Mouse (Mus musculus) midbrain, postnatal 0 days (tissue): ENCODE data around the gene Olfr923. TPM values are rescaled to one million over a fixed set of nuclear protein-coding genes. Genes with fewer than 3 reads are reported as not detected.
"Not testable (repeated sequence)": the region's sequence is repeated elsewhere in the genome, so short reads cannot be mapped to it uniquely, and the experiment has no call there.

ENCODE experiments used
- ATAC-seq: fragments of 200-750 bp; cut with Nextera tagmentation; 2 replicates; pipeline ENCODE4 v1.8.0; 2017; ENCODE audit warnings: moderate number of reproducible peaks, mild to moderate bottlenecking, moderate TSS enrichment, moderate library complexity; ENCODE audit not compliant: low FRiP score
- DNase-seq: peaks from one replicate; pipeline ENCODE4 v3.0.0-alpha.2; 2015; ENCODE audit warnings: low spot score
- H3K27ac ChIP-seq: fragments of 300-500 bp; sonication (generic); 2 replicates; pipeline ENCODE4 v1.5.1; 2014; ENCODE audit warnings: low read depth, mild to moderate bottlenecking, low read length, mixed read lengths
- H3K27me3 ChIP-seq: fragments of 300-500 bp; sonication (generic); 2 replicates; pipeline ENCODE4 v1.6.1; 2014; ENCODE audit warnings: low read length, control low read depth, mixed read lengths; ENCODE audit not compliant: insufficient read depth
- H3K36me3 ChIP-seq: fragments of 300-500 bp; sonication (generic); 2 replicates; pipeline ENCODE4 v1.6.1; 2014; ENCODE audit warnings: low read length, control low read depth, mixed read lengths; ENCODE audit not compliant: insufficient read depth
- H3K4me1 ChIP-seq: fragments of 300-500 bp; sonication (generic); 2 replicates; pipeline ENCODE4 v1.6.1; 2014; ENCODE audit warnings: mild to moderate bottlenecking, control low read depth, antibody characterized with exemption, low read length, mixed read lengths; ENCODE audit not compliant: insufficient read depth
- H3K4me2 ChIP-seq: fragments of 300-500 bp; sonication (generic); 2 replicates; pipeline ENCODE4 v1.6.1; 2014; ENCODE audit warnings: low read depth, mild to moderate bottlenecking, low read length, mixed read lengths; ENCODE audit not compliant: poor library complexity, severe bottlenecking
- H3K4me3 ChIP-seq: fragments of 300-500 bp; sonication (generic); 2 replicates; pipeline ENCODE4 v1.5.1; 2014; ENCODE audit warnings: low read depth, mild to moderate bottlenecking, low read length, moderate library complexity
- H3K9ac ChIP-seq: fragments of 300-500 bp; sonication (generic); replicated peaks from 2 replicates; pipeline ENCODE4 v1.6.1; 2014; ENCODE audit warnings: mild to moderate bottlenecking, low read length, moderate library complexity, mixed read lengths; ENCODE audit not compliant: poor library complexity, severe bottlenecking
- H3K9me3 ChIP-seq: fragments of 300-500 bp; sonication (generic); 2 replicates; pipeline ENCODE4 v1.6.1; 2016; ENCODE audit warnings: low read length, control low read depth
- CTCF ChIP-seq: IDR thresholded peaks from 2 replicates; pipeline ENCODE4 v1.5.1; 2016; ENCODE audit warnings: antibody characterized with exemption, mild to moderate bottlenecking
- WGBS: fragments of 180-500 bp; shearing (Covaris S2); extraction: QIAGEN DNeasy Blood & Tissue Kit; methylation state at CpG from one replicate; pipeline ENCODE4 v1.1.7; 2014; 5-methylcytosine and 5-hydroxymethylcytosine counted together
- polyA plus RNA-seq: library from polyadenylated mRNA; unstranded; fragments of >200 nt; fragmentation: Nextera tagmentation; extraction: Ambion mirVana; gene quantifications from 2 replicates; pipeline ENCODE4 v1.2.1, GENCODE M21; 2015
- total RNA-seq: library from RNA; depleted of rRNA; stranded (reverse); fragments of >200 nt; gene quantifications from 2 replicates; pipeline ENCODE4 v1.2.3, GENCODE M21; 2014; rRNA removed

Olfr923 gene
- total and polyA plus RNA-seq, 2 experiments from 2014 or later = not detected

- WGBS = 91% methylated on average over 1 of the region's 1 CpGs
These were observed 17.8 kb downstream of the Olfr923 start, which contains the start of gene Olfr924 for GRCm38 (mm10) chr9:38844149-38844548. TSS of gene Olfr924 (plus strand) at chr9:38844449.

GRCm38 (mm10) chr9:38854760-38855159 is 28.4 kb downstream of the Olfr923 start, which contains the start of gene Olfr26:
TSS of gene Olfr26 (plus strand) at chr9:38855060.
- H3K4me2 ChIP-seq = no peak within 1 kb of the TSS
- H3K27ac ChIP-seq = no peak within 1 kb of the TSS
- DNase-seq = no peak
- H3K4me3 ChIP-seq = no peak within 1 kb of the TSS
- TF ChIP-seq CTCF = no peak
- H3K9me3 ChIP-seq = no peaks in the 10 kb centered on the region
- H3K36me3 ChIP-seq = no peaks in the 10 kb centered on the region
- no peak within 1 kb of the TSS for H3K9ac ChIP-seq
- H3K27me3 ChIP-seq = no peaks in the 10 kb centered on the region
- H3K4me1 ChIP-seq = no peaks in the 10 kb centered on the region
- no peak for ATAC-seq

More at GRCm38 (mm10) chr9:38844149-38844548, 17.8 kb downstream of the Olfr923 start, which contains the start of gene Olfr924:
- H3K9me3 ChIP-seq = no peaks in the 10 kb centered on the region
- no peak within 1 kb of the TSS for H3K4me3 ChIP-seq
- no peak for TF ChIP-seq CTCF
- no peaks in the 10 kb centered on the region for H3K27me3 ChIP-seq
- DNase-seq = no peak
- no peak within 1 kb of the TSS for H3K27ac ChIP-seq
- H3K9ac ChIP-seq = no peak within 1 kb of the TSS
- no peaks in the 10 kb centered on the region for H3K4me1 ChIP-seq
- ATAC-seq = no peak
- no peak within 1 kb of the TSS for H3K4me2 ChIP-seq
- no peaks in the 10 kb centered on the region for H3K36me3 ChIP-seq

DNA sequence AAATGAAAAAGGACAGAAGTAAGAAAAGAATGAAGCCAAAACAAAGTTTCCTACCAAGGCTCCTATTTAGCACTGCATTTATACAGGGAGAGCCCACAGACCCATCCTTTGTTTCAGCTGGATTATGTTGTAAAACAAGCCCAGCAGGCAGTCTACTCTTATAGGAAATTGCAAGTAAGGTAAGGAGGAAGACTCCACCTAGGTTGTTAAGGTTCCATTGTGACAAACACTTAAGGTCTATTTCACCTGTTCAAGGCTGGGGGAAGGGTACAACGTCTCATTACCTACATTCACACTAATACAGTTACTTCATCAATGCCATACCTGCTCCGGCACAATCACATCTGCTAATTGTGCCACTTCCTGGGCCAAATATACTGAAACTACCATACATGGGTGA is 48.5 kb downstream of the Olfr923 start:
- ATAC-seq = not testable (repeated sequence)

DNA sequence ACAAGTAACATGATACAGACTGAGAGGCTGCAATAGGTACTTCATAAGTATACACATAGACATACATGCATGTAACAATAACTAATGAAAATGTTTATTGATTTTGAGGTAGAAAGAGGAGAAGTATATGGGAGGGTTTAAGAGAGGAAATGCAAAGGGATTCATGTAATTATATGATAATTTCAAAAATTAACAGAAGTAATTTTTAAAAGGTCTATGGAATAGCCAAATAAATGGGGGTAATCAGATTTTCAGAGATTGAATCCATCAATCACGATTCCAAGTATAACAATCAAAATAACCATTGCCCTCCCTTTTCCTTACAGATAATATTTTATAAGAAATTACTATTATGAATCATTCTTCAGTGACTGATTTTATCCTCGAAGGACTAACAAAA is 50.5 kb downstream of the Olfr923 start, which contains the start of gene Olfr926:
TSS of gene Olfr926 (plus strand) at position 301 of the 400 bp plus-strand sequence.
- no peak within 1 kb of the TSS for H3K4me3 ChIP-seq
- TF ChIP-seq CTCF = no peak
- H3K9me3 ChIP-seq = 0 out of 2 replicates have a peak, but pooled peaks cover 6% of the 10 kb centered on the region
- 90% methylated on average over 2 of the region's 2 CpGs for WGBS
- H3K27me3 ChIP-seq = no peaks in the 10 kb centered on the region
- H3K4me2 ChIP-seq = no peak within 1 kb of the TSS
- no peak within 1 kb of the TSS for H3K9ac ChIP-seq
- ATAC-seq (no peak), DNase-seq (no peak)
- H3K4me1 ChIP-seq = no peaks in the 10 kb centered on the region
- no peaks in the 10 kb centered on the region for H3K36me3 ChIP-seq
- no peak within 1 kb of the TSS for H3K27ac ChIP-seq

More for the DNA sequence above, 48.5 kb downstream of the Olfr923 start:
- WGBS = 67% methylated on average over 2 of the region's 2 CpGs
- not testable (repeated sequence) for H3K9me3 ChIP-seq, DNase-seq, H3K9ac ChIP-seq, H3K27me3 ChIP-seq, H3K4me2 ChIP-seq, H3K27ac ChIP-seq, H3K36me3 ChIP-seq, H3K4me3 ChIP-seq, H3K4me1 ChIP-seq

Other genes starting within 250 kb of the Olfr923 start
- gene Olfr912, start 246.4 kb upstream of the Olfr923 start, total RNA-seq = not detected in 2 replicates
- gene Olfr912, start 246.4 kb upstream of the Olfr923 start, polyA plus RNA-seq = not detected in 2 replicates
- gene Olfr913, start 233.8 kb upstream of the Olfr923 start, total RNA-seq = not detected in 2 replicates
- not detected in 2 replicates for gene Olfr913, start 233.8 kb upstream of the Olfr923 start, polyA plus RNA-seq
- not detected in 2 replicates for gene Olfr914, start 221.4 kb upstream of the Olfr923 start, total RNA-seq
- gene Olfr914, start 221.4 kb upstream of the Olfr923 start, polyA plus RNA-seq = not detected in 2 replicates
- gene Olfr916, start 166.7 kb upstream of the Olfr923 start, total RNA-seq = not detected in 2 replicates
- not detected in 2 replicates for gene Olfr916, start 166.7 kb upstream of the Olfr923 start, polyA plus RNA-seq
- not detected in 2 replicates for gene Olfr917, start 160.7 kb upstream of the Olfr923 start, total RNA-seq
- not detected in 2 replicates for gene Olfr917, start 160.7 kb upstream of the Olfr923 start, polyA plus RNA-seq
- gene Olfr918, start 151.9 kb upstream of the Olfr923 start, total RNA-seq = not detected in 2 replicates
- gene Olfr918, start 151.9 kb upstream of the Olfr923 start, polyA plus RNA-seq = not detected in 2 replicates
- gene Olfr919, start 122.9 kb upstream of the Olfr923 start, total RNA-seq = not detected in 2 replicates
- gene Olfr919, start 122.9 kb upstream of the Olfr923 start, polyA plus RNA-seq = not detected in 2 replicates
- 9.9 and 11.3 TPM in 2 replicates for gene Vwa5a, start 108.3 kb upstream of the Olfr923 start, total RNA-seq
- 5.5 and 6.0 TPM in 2 replicates for gene Vwa5a, start 108.3 kb upstream of the Olfr923 start, polyA plus RNA-seq
- gene Olfr920, start 74.2 kb upstream of the Olfr923 start, total RNA-seq = under 0.01 and 0.05 TPM in 2 replicates
- gene Olfr920, start 74.2 kb upstream of the Olfr923 start, polyA plus RNA-seq = 0.02 and 0.04 TPM in 2 replicates
- gene Olfr921, start 53.5 kb upstream of the Olfr923 start, total RNA-seq = not detected in 2 replicates
- not detected in 2 replicates for gene Olfr921, start 53.5 kb upstream of the Olfr923 start, polyA plus RNA-seq
- not detected in 2 replicates for gene Olfr922, start 11.9 kb upstream of the Olfr923 start, total RNA-seq
- gene Olfr922, start 11.9 kb upstream of the Olfr923 start, polyA plus RNA-seq = not detected in 2 replicates
- gene Olfr924, start 17.9 kb downstream of the Olfr923 start, total RNA-seq = not detected in 2 replicates
- not detected in 2 replicates for gene Olfr924, start 17.9 kb downstream of the Olfr923 start, polyA plus RNA-seq
- not detected in 2 replicates for gene Olfr26, start 28.5 kb downstream of the Olfr923 start, total RNA-seq
- not detected in 2 replicates for gene Olfr26, start 28.5 kb downstream of the Olfr923 start, polyA plus RNA-seq
- not detected in 2 replicates for gene Olfr926, start 50.6 kb downstream of the Olfr923 start, total RNA-seq
- gene Olfr926, start 50.6 kb downstream of the Olfr923 start, polyA plus RNA-seq = not detected in 2 replicates
- not detected in 2 replicates for gene Olfr930, start 103.3 kb downstream of the Olfr923 start, total RNA-seq
- not detected in 2 replicates for gene Olfr930, start 103.3 kb downstream of the Olfr923 start, polyA plus RNA-seq
- not detected in 2 replicates for gene Olfr933, start 145.8 kb downstream of the Olfr923 start, total RNA-seq
- not detected in 2 replicates for gene Olfr933, start 145.8 kb downstream of the Olfr923 start, polyA plus RNA-seq
- not detected in 2 replicates for gene Olfr934, start 161.8 kb downstream of the Olfr923 start, total RNA-seq
- not detected in 2 replicates for gene Olfr934, start 161.8 kb downstream of the Olfr923 start, polyA plus RNA-seq
- gene Olfr935, start 173.1 kb downstream of the Olfr923 start, total RNA-seq = not detected in 2 replicates
- not detected in 2 replicates for gene Olfr935, start 173.1 kb downstream of the Olfr923 start, polyA plus RNA-seq
- gene Olfr146, start 196.8 kb downstream of the Olfr923 start, total RNA-seq = not detected in 2 replicates
- gene Olfr146, start 196.8 kb downstream of the Olfr923 start, polyA plus RNA-seq = not detected in 2 replicates
- not detected in 2 replicates for gene Olfr937, start 238.4 kb downstream of the Olfr923 start, total RNA-seq
- not detected in 2 replicates for gene Olfr937, start 238.4 kb downstream of the Olfr923 start, polyA plus RNA-seq